Mouse (Mus musculus) heart, adult 10 weeks (tissue): ENCODE measurements around the gene Zbtb48. TPM values are rescaled to one million over a fixed set of nuclear protein-coding genes. Genes with fewer than 3 reads are reported as not detected.

Experiments used
- polyA plus RNA-seq: library from polyadenylated mRNA; stranded (reverse); fragments of 350-450 nt; fragmentation: Illumina TruSeq; extraction: RNeasy Lipid Tissue Mini Kit (QIAGEN cat#74804); gene quantifications from one replicate; pipeline ENCODE4 v1.2.3, GENCODE M21; 2014; ENCODE audit warnings: low read depth, low replicate concordance

Gene Zbtb48
- 7.9 TPM for polyA plus RNA-seq

GRCm38 (mm10) chr4:152027524-152027923 is at the start of gene Zbtb48:
TSS of gene Zbtb48 (minus strand) at chr4:152027671.

GRCm38 (mm10) chr4:152072121-152072601 is 44.7 kb upstream of the Zbtb48 start, which contains the start of gene Plekhg5:
TSS of gene Plekhg5 (plus strand) at chr4:152072498.

GRCm38 (mm10) chr4:152038985-152039830 is 11.7 kb upstream of the Zbtb48 start, which contains the start of gene Nol9:
TSS of gene Nol9 (plus strand) at chr4:152039321.

GRCm38 (mm10) chr4:152038225-152038984 is 10.9 kb upstream of the Zbtb48 start, which contains the start of gene Tas1r1:
TSS of gene Tas1r1 (minus strand) at chr4:152038568.

GRCm38 (mm10) chr4:152008622-152009075 is 18.8 kb downstream of the Zbtb48 start, which contains the start of gene Klhl21:
TSS of gene Klhl21 (plus strand) at chr4:152008803.

GRCm38 (mm10) chr4:151996173-151996950 is 31.1 kb downstream of the Zbtb48 start, which contains the start of gene Phf13:
TSS of gene Phf13 (minus strand) at chr4:151996258.

GRCm38 (mm10) chr4:151988342-151989109 is 38.9 kb downstream of the Zbtb48 start, which contains the start of gene Thap3:
TSS of gene Thap3 (minus strand) at chr4:151988997.

Other genes starting within 250 kb of the Zbtb48 start
- gene Camta1, start 165.8 kb downstream of the Zbtb48 start, polyA plus RNA-seq, result 173 TPM
- 47.2 TPM for gene Dnajc11, start 94.0 kb downstream of the Zbtb48 start, polyA plus RNA-seq
- 21.9 TPM for gene Thap3, start 38.7 kb downstream of the Zbtb48 start, polyA plus RNA-seq
- 4.6 TPM for gene Phf13, start 31.4 kb downstream of the Zbtb48 start, polyA plus RNA-seq
- 52.0 TPM for gene Klhl21, start 18.9 kb downstream of the Zbtb48 start, polyA plus RNA-seq
- not detected for gene Tas1r1, start 10.9 kb upstream of the Zbtb48 start, polyA plus RNA-seq
- 8.8 TPM for gene Nol9, start 11.7 kb upstream of the Zbtb48 start, polyA plus RNA-seq
- 13.4 TPM for gene Plekhg5, start 44.8 kb upstream of the Zbtb48 start, polyA plus RNA-seq
- 2.9 TPM for gene Tnfrsf25, start 88.3 kb upstream of the Zbtb48 start, polyA plus RNA-seq
- gene Espn, start 124.7 kb upstream of the Zbtb48 start, polyA plus RNA-seq, result 3.5 TPM
- gene Hes2, start 131.2 kb upstream of the Zbtb48 start, polyA plus RNA-seq, result not detected
- gene Acot7, start 150.5 kb upstream of the Zbtb48 start, polyA plus RNA-seq, result 86.4 TPM
- 11.3 TPM for gene Gpr153, start 246.6 kb upstream of the Zbtb48 start, polyA plus RNA-seq